Mouse (Mus musculus) neural tube, embryonic 13.5 days (tissue): ENCODE measurements around the gene Avil. TPM values are rescaled to one million over a fixed set of nuclear protein-coding genes. Genes with fewer than 3 reads are reported as not detected.

Source experiments
- ATAC-seq: fragments of 200-750 bp; cut with Nextera tagmentation; 2 replicates; pipeline ENCODE4 v1.8.0; 2017; ENCODE audit warnings: low read depth, mild to moderate bottlenecking, moderate TSS enrichment, moderate library complexity
- H3K27ac ChIP-seq: fragments of 300-500 bp; sonication (generic); replicated peaks from 2 replicates; pipeline ENCODE4 v1.5.1; 2015; ENCODE audit warnings: moderate library complexity, mild to moderate bottlenecking, inconsistent platforms
- H3K27me3 ChIP-seq: fragments of 300-500 bp; sonication (generic); 2 replicates; pipeline ENCODE4 v1.6.1; 2015; ENCODE audit warnings: mild to moderate bottlenecking, inconsistent platforms
- H3K36me3 ChIP-seq: fragments of 300-500 bp; sonication (generic); 2 replicates; pipeline ENCODE4 v1.6.1; 2015; ENCODE audit warnings: mild to moderate bottlenecking, inconsistent platforms
- H3K4me1 ChIP-seq: fragments of 300-500 bp; sonication (generic); replicated peaks from 2 replicates; pipeline ENCODE4 v1.6.1; 2015; ENCODE audit warnings: inconsistent platforms
- H3K4me2 ChIP-seq: fragments of 300-500 bp; sonication (generic); 2 replicates; pipeline ENCODE4 v1.6.1; 2015; ENCODE audit warnings: inconsistent platforms, mild to moderate bottlenecking, moderate library complexity
- H3K4me3 ChIP-seq: fragments of 300-500 bp; sonication (generic); 2 replicates; pipeline ENCODE4 v1.5.1; 2015; ENCODE audit warnings: mild to moderate bottlenecking, inconsistent platforms
- H3K9ac ChIP-seq: fragments of 300-500 bp; sonication (generic); 2 replicates; pipeline ENCODE4 v1.6.1; 2015; ENCODE audit warnings: moderate library complexity, mild to moderate bottlenecking, inconsistent platforms
- H3K9me3 ChIP-seq: fragments of 300-500 bp; sonication (generic); 2 replicates; pipeline ENCODE4 v1.6.1; 2016; ENCODE audit warnings: inconsistent platforms
- WGBS: fragments of 180-500 bp; shearing (Covaris S2); methylation state at CpG from one replicate; pipeline ENCODE4 v1.1.7; 2015; 5-methylcytosine and 5-hydroxymethylcytosine counted together
- microRNA counts: library from miRNA; unstranded; fragments of <30 nt; microRNA quantifications from one replicate; lab custom pipeline; 2016
- microRNA-seq: library from miRNA; unstranded; fragments of <30 nt; microRNA quantifications from one replicate; pipeline ENCODE4, GENCODE M21; 2016
- polyA plus RNA-seq: library from polyadenylated mRNA; unstranded; fragments of >200 nt; fragmentation: Nextera tagmentation; extraction: Ambion mirVana; gene quantifications from 2 replicates; pipeline ENCODE4 v1.2.1, GENCODE M21; 2015

Gene Avil
- polyA plus RNA-seq, 1 experiment from 2014 or later: 36.0 TPM

DNA sequence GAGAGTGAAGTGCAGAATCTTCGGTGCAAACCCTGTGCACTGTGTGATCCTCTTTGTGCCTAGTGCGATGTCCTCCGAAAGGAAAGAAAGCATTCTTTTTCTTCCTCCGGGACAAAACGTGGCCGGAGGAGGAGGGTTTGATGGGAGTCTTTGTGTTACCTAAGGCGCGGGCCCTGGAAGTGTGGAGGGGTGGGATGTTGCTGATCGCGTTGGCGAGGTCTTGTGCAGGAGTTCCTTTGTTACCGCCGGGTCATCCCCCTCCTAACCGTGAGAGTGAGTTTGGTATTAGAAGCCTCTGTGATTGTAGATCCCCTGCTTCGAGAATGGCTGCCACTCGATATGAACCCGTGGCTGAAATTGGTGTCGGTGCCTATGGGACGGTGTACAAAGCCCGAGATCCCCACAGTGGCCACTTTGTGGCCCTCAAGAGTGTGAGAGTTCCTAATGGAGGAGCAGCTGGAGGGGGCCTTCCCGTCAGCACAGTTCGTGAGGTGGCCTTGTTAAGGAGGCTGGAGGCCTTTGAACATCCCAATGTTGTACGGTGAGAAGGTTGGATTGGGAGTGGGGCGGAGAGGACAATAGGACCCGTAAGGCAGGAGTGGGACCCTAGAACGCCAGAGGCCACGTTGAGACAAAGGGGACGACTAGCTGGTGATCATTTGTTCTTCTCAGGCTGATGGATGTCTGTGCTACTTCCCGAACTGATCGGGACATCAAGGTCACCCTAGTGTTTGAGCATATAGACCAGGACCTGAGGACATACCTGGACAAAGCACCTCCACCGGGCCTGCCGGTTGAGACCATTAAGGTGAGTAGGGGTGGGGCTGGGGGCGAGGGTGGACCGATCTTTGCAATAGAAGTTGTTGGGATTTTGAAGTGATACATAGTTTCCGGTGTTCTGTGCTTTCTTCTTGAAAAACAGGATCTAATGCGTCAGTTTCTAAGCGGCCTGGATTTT lies 63.7 kb downstream of the Avil start:
- ATAC-seq: peak; percentile 1; the same call in 1 of the 2 replicates
- Histone ChIP-seq H3K4me1 (peaks cover 69% of the 10 kb centered on the region), H3K9ac (peak overlapping the region; percentile 99), H3K27me3 (no peaks in the 10 kb centered on the region), H3K4me2 (peak overlapping the region; percentile 82), H3K36me3 (peaks cover 41% of the 10 kb centered on the region), H3K9me3 (no peaks in the 10 kb centered on the region), H3K27ac (peak overlapping the region; percentile 91), H3K4me3 (peak overlapping the region; percentile 89)
- WGBS: 13% methylated on average over 37 of the region's 37 CpGs

DNA sequence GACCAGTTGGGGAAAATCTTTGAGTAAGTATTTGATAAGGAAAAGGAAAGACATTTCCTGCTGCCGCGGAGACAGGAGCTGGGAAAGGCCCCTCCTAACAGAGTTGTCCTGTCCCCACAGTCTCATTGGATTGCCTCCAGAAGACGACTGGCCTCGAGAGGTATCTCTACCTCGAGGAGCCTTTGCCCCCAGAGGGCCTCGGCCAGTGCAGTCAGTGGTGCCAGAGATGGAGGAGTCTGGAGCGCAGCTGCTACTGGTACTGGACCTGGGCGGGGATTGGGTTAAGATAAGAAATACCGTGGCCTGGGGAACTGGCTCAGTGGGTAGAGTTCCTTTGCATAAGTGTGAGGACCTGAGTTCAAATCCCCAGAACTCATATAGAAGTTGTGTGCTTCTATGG lies 65.5 kb downstream of the Avil start:
- H3K4me1 ChIP-seq: peaks cover 66% of the 10 kb centered on the region
- no peak overlapping the region for H3K27ac ChIP-seq

DNA sequence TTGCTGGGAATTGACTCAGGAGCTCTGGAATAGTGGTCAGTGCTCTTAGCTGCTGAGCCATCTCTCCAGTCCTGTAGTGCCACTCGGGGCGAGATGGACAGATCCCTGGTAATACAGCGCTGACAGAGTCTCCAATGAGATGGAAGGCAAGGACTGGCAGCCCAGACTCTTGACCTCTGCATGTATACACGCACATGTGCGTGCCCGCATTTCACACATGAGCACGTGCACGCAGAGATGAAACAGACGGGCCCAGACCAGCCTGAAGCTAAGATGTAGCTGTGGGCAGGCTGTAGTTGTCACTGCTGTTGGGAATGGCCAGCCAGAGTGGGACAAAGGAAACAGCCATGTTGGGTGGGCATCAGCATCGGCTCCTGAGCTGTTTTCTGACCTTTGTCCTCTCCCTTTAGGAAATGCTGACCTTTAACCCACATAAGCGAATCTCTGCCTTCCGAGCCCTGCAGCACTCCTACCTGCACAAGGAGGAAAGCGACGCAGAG lies 66.1 kb downstream of the Avil start:
- peak overlapping the region; percentile 16 for H3K4me3 ChIP-seq
- H3K27me3 ChIP-seq: no peaks in the 10 kb centered on the region
- no peak overlapping the region for H3K9ac ChIP-seq
- H3K4me1 ChIP-seq: peaks cover 66% of the 10 kb centered on the region
- 88% methylated on average over 14 of the region's 14 CpGs for WGBS
- no peak overlapping the region; the same call in 1 of the 2 replicates for H3K4me2 ChIP-seq
- ATAC-seq: no peak
- 0 out of 2 replicates have a peak overlapping the region, but pooled peaks have one; percentile 9 for H3K27ac ChIP-seq
- peaks cover 41% of the 10 kb centered on the region for H3K36me3 ChIP-seq
- H3K9me3 ChIP-seq: no peaks in the 10 kb centered on the region

More for the DNA sequence above, 65.5 kb downstream of the Avil start:
- Histone ChIP-seq H3K36me3 (peaks cover 41% of the 10 kb centered on the region), H3K4me2 (no peak overlapping the region; the same call in 1 of the 2 replicates), H3K27me3 (no peaks in the 10 kb centered on the region), H3K9ac (no peak overlapping the region), H3K9me3 (no peaks in the 10 kb centered on the region), H3K4me3 (0 out of 2 replicates have a peak overlapping the region, but pooled peaks have one; percentile 16)
- ATAC-seq: no peak
- 91% methylated on average over 9 of the region's 9 CpGs for WGBS

DNA sequence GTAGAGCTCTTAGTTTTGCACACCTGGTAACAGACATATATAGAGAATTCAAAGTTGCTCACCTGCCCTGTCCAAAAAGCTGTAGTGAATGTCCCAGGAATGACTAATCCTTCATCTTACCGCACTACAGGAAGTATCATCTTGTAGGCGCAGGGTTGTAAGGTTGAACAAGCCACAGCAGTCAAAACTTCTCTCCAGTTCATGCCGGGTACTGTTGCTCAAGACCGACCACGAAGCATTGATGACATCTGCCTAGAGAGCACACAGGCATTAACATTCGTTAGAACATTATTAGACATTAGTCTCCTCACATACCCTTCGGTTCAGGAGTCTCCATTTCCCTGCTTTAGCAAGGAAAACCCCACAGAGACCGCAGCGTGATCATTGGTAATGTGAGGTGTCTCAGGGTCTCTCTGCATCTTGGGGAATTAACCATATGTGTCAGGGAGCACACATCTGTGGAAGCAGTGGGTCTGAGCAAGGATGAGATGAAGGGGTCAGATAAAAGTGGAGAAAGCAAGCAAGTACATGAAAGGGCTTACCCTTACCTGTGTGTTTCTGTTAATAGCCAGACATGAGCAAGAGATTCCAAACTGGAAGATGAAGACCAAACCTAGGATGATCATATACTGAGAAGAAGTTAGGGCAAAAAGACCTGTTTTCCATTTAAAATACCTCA lies 68.0 kb downstream of the Avil start:
- Histone ChIP-seq H3K27ac (peak overlapping the region; percentile 94), H3K4me1 (peaks cover 56% of the 10 kb centered on the region), H3K36me3 (peaks cover 41% of the 10 kb centered on the region), H3K4me3 (peak overlapping the region; percentile 65), H3K9me3 (no peaks in the 10 kb centered on the region), H3K9ac (peak overlapping the region; percentile 77), H3K27me3 (no peaks in the 10 kb centered on the region), H3K4me2 (peak overlapping the region; percentile 93)
- ATAC-seq: no peak
- 83% methylated on average over 9 of the region's 9 CpGs for WGBS

DNA sequence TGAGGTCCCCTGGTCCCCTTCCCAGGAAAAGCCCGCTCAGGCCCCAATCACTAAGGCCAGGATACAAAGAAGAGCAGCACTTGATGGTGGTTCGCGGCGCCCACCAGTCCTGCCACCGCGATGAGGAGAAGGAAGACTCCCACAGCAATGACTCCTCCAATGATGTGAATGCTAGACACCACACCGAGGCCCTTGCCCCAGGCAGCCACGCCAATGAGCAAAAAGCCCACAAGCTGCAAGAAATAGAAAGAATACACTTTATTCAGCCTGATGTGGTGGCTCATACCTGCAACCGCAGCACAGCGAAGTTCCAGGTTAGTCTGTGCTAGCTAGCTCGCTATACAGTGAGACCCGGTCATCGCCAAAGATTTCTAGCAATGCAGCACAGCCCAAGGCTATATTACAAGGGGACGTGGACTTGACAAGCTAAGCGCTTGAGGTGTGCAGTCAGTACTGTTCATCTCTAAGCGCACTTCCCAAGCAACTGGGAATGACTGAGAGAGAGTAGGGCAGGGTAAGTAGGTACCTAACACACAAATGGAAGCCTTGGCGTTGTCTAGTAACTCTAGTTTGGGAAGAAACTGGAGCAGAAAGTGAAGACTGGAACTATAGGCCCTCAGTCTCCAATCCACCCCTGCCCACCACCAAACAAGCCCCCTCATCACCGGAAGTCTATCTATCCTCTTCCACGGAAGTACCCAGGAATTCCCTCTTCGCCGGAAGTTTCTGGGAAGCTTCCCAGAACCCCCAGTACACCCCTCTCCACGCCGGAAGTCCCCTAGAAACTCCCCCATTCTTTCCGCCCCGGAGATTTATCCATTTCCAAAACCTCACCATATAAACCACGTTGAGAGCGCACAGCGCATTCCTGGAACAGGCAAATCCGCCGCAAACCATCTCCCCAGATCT lies 69.0 kb downstream of the Avil start:
- 4% methylated on average over 30 of the region's 30 CpGs for WGBS
- Histone ChIP-seq H3K9me3 (no peaks in the 10 kb centered on the region), H3K27ac (peak overlapping the region; percentile 94), H3K9ac (peak overlapping the region; percentile 77), H3K4me1 (peaks cover 54% of the 10 kb centered on the region), H3K4me2 (peak overlapping the region; percentile 93), H3K27me3 (no peaks in the 10 kb centered on the region), H3K36me3 (peaks cover 41% of the 10 kb centered on the region), H3K4me3 (peak overlapping the region; percentile 65)
- ATAC-seq: peak; percentile 82

MicroRNAs within 50 kb of the gene (microRNA counts, 519-probe panel; counts per million panel counts)
- microRNA mmu-miR-26a (lab: Ali Mortazavi, UCI) (3,356 counts per million, percentile 45 among the panel's probes with 10 or more counts), microRNA mmu-miR-546 (lab: Ali Mortazavi, UCI) (not detected)

Small RNAs within 50 kb of the gene (microRNA-seq; reads per million reads assigned to microRNA genes)
- gene Mir26a-2 (15.3 reads per million, percentile 31 among the genes with 10 or more reads in this experiment), gene Mir546 (not detected)

Other genes starting within 250 kb of the Avil start
- 10.5 and 12.0 TPM in 2 replicates for gene Atp23, start 99.4 kb upstream of the Avil start, polyA plus RNA-seq
- gene Ctdsp2, start 22.0 kb upstream of the Avil start, polyA plus RNA-seq: 21.9 and 26.9 TPM in 2 replicates
- gene Tsfm, start 30.1 kb downstream of the Avil start, polyA plus RNA-seq: 53.3 and 65.1 TPM in 2 replicates
- 22.5 and 25.7 TPM in 2 replicates for gene Mettl1, start 40.7 kb downstream of the Avil start, polyA plus RNA-seq
- 0.20 and 0.25 TPM in 2 replicates for gene Eef1akmt3, start 40.8 kb downstream of the Avil start, polyA plus RNA-seq
- 0.12 and 0.28 TPM in 2 replicates for gene Cyp27b1, start 47.5 kb downstream of the Avil start, polyA plus RNA-seq
- gene March9, start 59.5 kb downstream of the Avil start, polyA plus RNA-seq: 5.4 and 6.3 TPM in 2 replicates
- 1,139 and 1,291 TPM in 2 replicates for gene Cdk4, start 62.8 kb downstream of the Avil start, polyA plus RNA-seq
- gene Tspan31, start 69.6 kb downstream of the Avil start, polyA plus RNA-seq: 125 and 136 TPM in 2 replicates
- gene Agap2, start 74.6 kb downstream of the Avil start, polyA plus RNA-seq: 1.9 and 2.3 TPM in 2 replicates
- 146 and 151 TPM in 2 replicates for gene Os9, start 120.4 kb downstream of the Avil start, polyA plus RNA-seq
- 45.0 and 45.1 TPM in 2 replicates for gene B4galnt1, start 164.5 kb downstream of the Avil start, polyA plus RNA-seq
- gene Slc26a10, start 179.9 kb downstream of the Avil start, polyA plus RNA-seq: 0.83 and 0.93 TPM in 2 replicates
- 38.1 and 42.0 TPM in 2 replicates for gene Arhgef25, start 189.4 kb downstream of the Avil start, polyA plus RNA-seq
- gene Dtx3, start 195.0 kb downstream of the Avil start, polyA plus RNA-seq: 188 and 221 TPM in 2 replicates
- gene Pip4k2c, start 210.9 kb downstream of the Avil start, polyA plus RNA-seq: 20.2 and 20.7 TPM in 2 replicates